Mouse (Mus musculus) neural tube, embryonic 12.5 days (tissue): ENCODE data around the gene Acp2. TPM values are rescaled to one million over a fixed set of nuclear protein-coding genes. Genes with fewer than 3 reads are reported as not detected.

Experiments
- polyA plus RNA-seq: library from polyadenylated mRNA; unstranded; fragments of >200 nt; fragmentation: Nextera tagmentation; extraction: Ambion mirVana; gene quantifications from 2 replicates; pipeline ENCODE4 v1.2.1, GENCODE M21; 2016

The Acp2 gene
- polyA plus RNA-seq, 1 experiment from 2014 or later: 39.8 TPM

Other genes starting within 250 kb of the Acp2 start
- gene Rapsn, start 167.3 kb upstream of the Acp2 start, polyA plus RNA-seq: 3.5 and 4.7 TPM in 2 replicates
- 281 and 296 TPM in 2 replicates for gene Psmc3, start 148.9 kb upstream of the Acp2 start, polyA plus RNA-seq
- 30.0 and 30.9 TPM in 2 replicates for gene Slc39a13, start 132.5 kb upstream of the Acp2 start, polyA plus RNA-seq
- 4.0 and 4.6 TPM in 2 replicates for gene Spi1, start 120.5 kb upstream of the Acp2 start, polyA plus RNA-seq
- gene Mybpc3, start 84.7 kb upstream of the Acp2 start, polyA plus RNA-seq: 0.30 and 0.80 TPM in 2 replicates
- 42.0 and 51.8 TPM in 2 replicates for gene Madd, start 19.0 kb upstream of the Acp2 start, polyA plus RNA-seq
- 1.0 and 1.7 TPM in 2 replicates for gene Nr1h3, start 51 bp upstream of the Acp2 start, polyA plus RNA-seq
- gene Ddb2, start 34.1 kb downstream of the Acp2 start, polyA plus RNA-seq: 7.5 and 9.3 TPM in 2 replicates
- 20.8 and 22.1 TPM in 2 replicates for gene Pacsin3, start 53.1 kb downstream of the Acp2 start, polyA plus RNA-seq
- gene Arfgap2, start 62.1 kb downstream of the Acp2 start, polyA plus RNA-seq: 79.6 and 81.0 TPM in 2 replicates
- gene 1110051M20Rik, start 241.8 kb downstream of the Acp2 start, polyA plus RNA-seq: 106 and 112 TPM in 2 replicates